Mouse (Mus musculus) brain, embryonic 14.5 days (tissue): ENCODE measurements around the gene Rab11fip5. TPM values are rescaled to one million over a fixed set of nuclear protein-coding genes. Genes with fewer than 3 reads are reported as not detected.

Experiments
- DNase-seq: peaks from one replicate; pipeline ENCODE4 v3.0.0-alpha.2; 2011; ENCODE audit warnings: low read depth
- CTCF ChIP-seq: fragments of 200-500 bp; IDR thresholded peaks from 2 replicates; pipeline ENCODE4 v1.5.1; 2012; ENCODE audit warnings: inconsistent platforms, mild to moderate bottlenecking, moderate library complexity, borderline replicate concordance; ENCODE audit not compliant: insufficient read depth, insufficient read length; ENCODE audit errors: extremely low read depth
- POLR2A ChIP-seq: fragments of 200-500 bp; IDR thresholded peaks from 2 replicates; pipeline ENCODE4 v1.6.1; 2012; ENCODE audit warnings: mild to moderate bottlenecking, inconsistent platforms, borderline replicate concordance; ENCODE audit not compliant: poor library complexity, insufficient read depth, insufficient read length, severe bottlenecking; ENCODE audit errors: extremely low read depth
- polyA plus RNA-seq: library from polyadenylated mRNA; depleted of rRNA; stranded (reverse); fragments of >200 nt; gene quantifications from 2 replicates; pipeline ENCODE4 v1.2.3, GENCODE M21; 2012

Gene Rab11fip5
- polyA plus RNA-seq, 1 experiment: 23.1 TPM

GRCm38 (mm10) chr6:85358877-85359276 is 15.6 kb downstream of the Rab11fip5 start:
- no peak for DNase-seq
- TF ChIP-seq CTCF: no peak
- TF ChIP-seq POLR2A: no peak

GRCm38 (mm10) chr6:85356682-85357465 is 17.6 kb downstream of the Rab11fip5 start:
- peak; percentile 7 for DNase-seq
- no peak for TF ChIP-seq POLR2A
- no peak for TF ChIP-seq CTCF

- DNase-seq: no peak
- TF ChIP-seq CTCF (no peak), POLR2A (no peak)
These were observed 18.7 kb downstream of the Rab11fip5 start for GRCm38 (mm10) chr6:85355753-85356152.

GRCm38 (mm10) chr6:85354709-85355108 is 19.7 kb downstream of the Rab11fip5 start:
- TF ChIP-seq CTCF (no peak), POLR2A (no peak)
- DNase-seq: peak; percentile 17

- TF ChIP-seq CTCF: no peak; the same call in 1 of the 2 replicates
- no peak for TF ChIP-seq POLR2A
These were observed 20.7 kb downstream of the Rab11fip5 start for GRCm38 (mm10) chr6:85353706-85354105.

GRCm38 (mm10) chr6:85350157-85350556 is 24.3 kb downstream of the Rab11fip5 start:
- no peak for DNase-seq
- TF ChIP-seq POLR2A (no peak), CTCF (no peak)

More at GRCm38 (mm10) chr6:85353706-85354105, 20.7 kb downstream of the Rab11fip5 start:
- no peak for DNase-seq

GRCm38 (mm10) chr6:85349246-85349645 is 25.2 kb downstream of the Rab11fip5 start:
- TF ChIP-seq CTCF: no peak
- TF ChIP-seq POLR2A: no peak
- no peak for DNase-seq

- DNase-seq: no peak
These were observed 26.3 kb downstream of the Rab11fip5 start for GRCm38 (mm10) chr6:85348133-85348532.

GRCm38 (mm10) chr6:85346028-85346634 is 28.3 kb downstream of the Rab11fip5 start:
- peak; percentile 95 for DNase-seq
- TF ChIP-seq POLR2A: no peak
- peak; percentile 84 for TF ChIP-seq CTCF

More at GRCm38 (mm10) chr6:85348133-85348532, 26.3 kb downstream of the Rab11fip5 start:
- TF ChIP-seq CTCF: no peak
- TF ChIP-seq POLR2A: no peak

- TF ChIP-seq CTCF: no peak
- no peak for TF ChIP-seq POLR2A
These were observed 29.5 kb downstream of the Rab11fip5 start for GRCm38 (mm10) chr6:85344929-85345328.

GRCm38 (mm10) chr6:85343027-85343426 is 31.4 kb downstream of the Rab11fip5 start:
- TF ChIP-seq POLR2A (no peak), CTCF (no peak)
- DNase-seq: no peak

More at GRCm38 (mm10) chr6:85344929-85345328, 29.5 kb downstream of the Rab11fip5 start:
- no peak for DNase-seq
